Mouse (Mus musculus) stomach, embryonic 15.5 days (tissue): ENCODE data around the gene Chrm4. TPM values are rescaled to one million over a fixed set of nuclear protein-coding genes. Genes with fewer than 3 reads are reported as not detected.

Experiments
- ATAC-seq: fragments of 200-750 bp; cut with Nextera tagmentation; 2 replicates; pipeline ENCODE4 v1.8.0; 2017; ENCODE audit warnings: low read depth, moderate number of reproducible peaks, moderate TSS enrichment; ENCODE audit not compliant: insufficient read depth, low FRiP score
- H3K27ac ChIP-seq: fragments of 300-500 bp; sonication (generic); 2 replicates; pipeline ENCODE4 v1.5.1; 2015; ENCODE audit warnings: mild to moderate bottlenecking, inconsistent platforms
- H3K27me3 ChIP-seq: fragments of 300-500 bp; sonication (generic); replicated peaks from 2 replicates; pipeline ENCODE4 v1.6.1; 2015; ENCODE audit warnings: inconsistent platforms
- H3K36me3 ChIP-seq: fragments of 300-500 bp; sonication (generic); 2 replicates; pipeline ENCODE4 v1.6.1; 2015; ENCODE audit warnings: inconsistent platforms
- H3K4me1 ChIP-seq: fragments of 300-500 bp; sonication (generic); 2 replicates; pipeline ENCODE4 v1.6.1; 2015; ENCODE audit warnings: inconsistent platforms
- H3K4me2 ChIP-seq: fragments of 300-500 bp; sonication (generic); 2 replicates; pipeline ENCODE4 v1.6.1; 2015; ENCODE audit warnings: mild to moderate bottlenecking, inconsistent platforms
- H3K4me3 ChIP-seq: fragments of 300-500 bp; sonication (generic); replicated peaks from 2 replicates; pipeline ENCODE4 v1.5.1; 2015; ENCODE audit warnings: inconsistent platforms
- H3K9ac ChIP-seq: fragments of 300-500 bp; sonication (generic); 2 replicates; pipeline ENCODE4 v1.6.1; 2015; ENCODE audit warnings: inconsistent platforms
- H3K9me3 ChIP-seq: fragments of 300-500 bp; sonication (generic); 2 replicates; pipeline ENCODE4 v1.6.1; 2016; ENCODE audit warnings: inconsistent platforms
- WGBS: fragments of 180-500 bp; shearing (Covaris S2); methylation state at CpG from one replicate; pipeline ENCODE4 v1.1.7; 2015; 5-methylcytosine and 5-hydroxymethylcytosine counted together
- polyA plus RNA-seq: library from polyadenylated mRNA; unstranded; fragments of >200 nt; fragmentation: Nextera tagmentation; extraction: Ambion mirVana; gene quantifications from 2 replicates; pipeline ENCODE4 v1.2.1, GENCODE M21; 2015

Gene Chrm4
- polyA plus RNA-seq, 1 experiment from 2014 or later, result 0.27 TPM

GRCm38 (mm10) chr2:91932737-91933350 is 5.8 kb downstream of the Chrm4 start:
- Histone ChIP-seq H3K27ac (peak overlapping the region; percentile 88; the same call in 1 of the 2 replicates), H3K4me3 (peak overlapping the region; percentile 64; the same call in 1 of the 2 replicates), H3K9ac (no peak overlapping the region), H3K36me3 (peaks cover 22% of the 10 kb centered on the region), H3K27me3 (no peaks in the 10 kb centered on the region), H3K4me1 (peaks cover 37% of the 10 kb centered on the region), H3K4me2 (peak overlapping the region; percentile 66), H3K9me3 (no peaks in the 10 kb centered on the region)
- no peak for ATAC-seq
- 23% methylated on average over 6 of the region's 6 CpGs for WGBS

GRCm38 (mm10) chr2:91933471-91933870 is 6.4 kb downstream of the Chrm4 start:
- Histone ChIP-seq H3K4me2 (no peak overlapping the region), H3K36me3 (peaks cover 27% of the 10 kb centered on the region), H3K4me1 (peaks cover 31% of the 10 kb centered on the region), H3K4me3 (no peak overlapping the region), H3K9me3 (no peaks in the 10 kb centered on the region), H3K27me3 (no peaks in the 10 kb centered on the region), H3K27ac (0 out of 2 replicates have a peak overlapping the region, but pooled peaks have one; percentile 88), H3K9ac (no peak overlapping the region)
- ATAC-seq, result no peak
- 48% methylated on average over 9 of the region's 9 CpGs for WGBS

DNA sequence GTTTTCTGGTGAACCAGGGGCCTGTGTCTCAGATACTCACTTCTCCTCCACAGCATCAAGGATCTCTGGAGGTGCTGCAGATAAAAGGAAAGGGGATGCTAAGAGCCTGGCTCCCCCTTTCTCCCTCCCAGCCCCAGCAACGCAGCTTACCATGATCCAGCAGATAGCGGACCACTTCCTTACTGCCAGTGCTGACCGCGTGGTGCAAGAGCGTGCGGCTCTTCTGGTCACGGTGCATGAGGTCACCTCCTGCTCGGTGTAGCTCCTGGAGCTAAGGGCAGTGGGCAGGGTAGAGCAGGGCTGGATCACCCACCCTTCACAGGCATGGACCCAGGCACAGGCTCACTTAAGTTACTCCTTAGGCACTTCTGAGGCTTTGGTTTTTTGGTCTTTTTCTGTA is 7.0 kb downstream of the Chrm4 start:
- no peak overlapping the region for H3K27ac ChIP-seq
- H3K4me2 ChIP-seq, result no peak overlapping the region
- H3K27me3 ChIP-seq, result no peaks in the 10 kb centered on the region
- WGBS, result 31% methylated on average over 8 of the region's 8 CpGs
- no peak overlapping the region for H3K4me3 ChIP-seq
- H3K4me1 ChIP-seq, result peaks cover 29% of the 10 kb centered on the region
- no peak overlapping the region for H3K9ac ChIP-seq
- peaks cover 33% of the 10 kb centered on the region for H3K36me3 ChIP-seq
- ATAC-seq, result no peak
- no peaks in the 10 kb centered on the region for H3K9me3 ChIP-seq

DNA sequence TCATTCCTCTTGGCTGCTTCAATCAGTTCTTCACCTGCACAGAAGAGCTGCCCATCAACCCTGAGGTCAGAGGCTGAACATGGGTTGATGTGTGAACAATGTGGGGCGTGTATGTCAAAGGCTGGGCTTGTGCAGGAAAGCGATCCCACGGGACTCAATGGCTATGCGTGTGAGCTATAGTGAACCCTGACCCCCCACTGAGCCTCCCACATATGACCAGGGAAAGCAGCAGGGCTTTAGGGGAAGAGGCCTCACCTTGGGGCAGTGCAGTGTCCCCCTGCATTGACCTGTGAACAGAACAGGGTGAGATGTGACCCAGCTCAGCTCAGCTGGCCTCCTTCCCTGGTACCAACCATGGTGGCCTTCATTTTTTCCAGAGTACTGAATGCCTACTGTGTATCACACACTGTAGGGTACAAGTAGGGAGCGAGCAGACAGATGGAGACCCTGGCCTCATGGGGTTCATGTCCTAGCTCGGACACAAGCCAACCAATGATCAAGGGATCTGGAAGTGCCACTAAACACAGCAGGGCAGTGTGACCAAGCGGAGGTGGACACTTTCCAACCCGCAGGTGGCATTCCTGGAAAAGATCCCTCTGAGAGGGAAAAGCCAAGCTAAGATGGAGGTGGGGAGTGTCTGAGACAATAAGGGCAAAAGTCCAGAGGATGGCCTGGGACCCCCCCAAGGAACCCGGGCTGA is 7.9 kb downstream of the Chrm4 start:
- Histone ChIP-seq H3K27ac (no peak overlapping the region), H3K4me2 (no peak overlapping the region), H3K36me3 (peaks cover 39% of the 10 kb centered on the region), H3K4me1 (peaks cover 29% of the 10 kb centered on the region), H3K27me3 (no peaks in the 10 kb centered on the region), H3K9ac (no peak overlapping the region), H3K9me3 (no peaks in the 10 kb centered on the region), H3K4me3 (no peak overlapping the region)
- WGBS, result 80% methylated on average over 9 of the region's 9 CpGs
- ATAC-seq, result no peak

- H3K9ac ChIP-seq, result no peak overlapping the region
- H3K27ac ChIP-seq, result no peak overlapping the region
- 90% methylated on average over 7 of the region's 7 CpGs for WGBS
- H3K9me3 ChIP-seq, result no peaks in the 10 kb centered on the region
- no peak for ATAC-seq
- H3K4me3 ChIP-seq, result no peak overlapping the region
- no peaks in the 10 kb centered on the region for H3K27me3 ChIP-seq
- H3K36me3 ChIP-seq, result peaks cover 46% of the 10 kb centered on the region
- peaks cover 20% of the 10 kb centered on the region for H3K4me1 ChIP-seq
- no peak overlapping the region for H3K4me2 ChIP-seq
Observed at GRCm38 (mm10) chr2:91936154-91936553, 9.1 kb downstream of the Chrm4 start.

GRCm38 (mm10) chr2:91939303-91939935 is 12.4 kb downstream of the Chrm4 start:
- no peak for ATAC-seq
- 87% methylated on average over 15 of the region's 15 CpGs for WGBS
- H3K36me3 ChIP-seq, result peaks cover 49% of the 10 kb centered on the region

DNA sequence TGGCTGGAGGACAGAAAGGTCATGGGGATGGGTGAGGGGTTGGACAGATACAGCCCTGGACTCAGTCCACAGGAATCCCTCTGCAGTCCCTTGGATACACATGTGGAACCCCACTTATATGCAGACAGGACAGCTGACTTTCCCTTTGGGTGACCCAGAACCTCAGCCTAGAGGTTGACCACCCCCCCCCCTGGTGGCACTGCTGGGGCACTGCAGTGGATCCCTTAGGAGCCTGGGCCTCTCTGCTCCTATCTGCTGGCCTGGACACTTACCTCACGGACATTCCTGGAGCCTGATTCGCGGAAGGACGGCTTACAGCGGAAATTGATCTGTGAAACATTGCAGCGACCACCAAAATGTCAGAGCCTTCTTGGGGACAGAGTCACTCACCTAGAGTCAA is 15.3 kb downstream of the Chrm4 start:
- WGBS, result 59% methylated on average over 6 of the region's 6 CpGs
- Histone ChIP-seq H3K4me2 (no peak overlapping the region), H3K4me1 (peaks cover 11% of the 10 kb centered on the region), H3K27ac (no peak overlapping the region), H3K4me3 (no peak overlapping the region), H3K9me3 (no peaks in the 10 kb centered on the region), H3K36me3 (peaks cover 36% of the 10 kb centered on the region), H3K27me3 (no peaks in the 10 kb centered on the region), H3K9ac (no peak overlapping the region)
- no peak for ATAC-seq

More at GRCm38 (mm10) chr2:91939303-91939935, 12.4 kb downstream of the Chrm4 start:
- H3K9ac ChIP-seq, result no peak overlapping the region
- no peaks in the 10 kb centered on the region for H3K9me3 ChIP-seq
- H3K27ac ChIP-seq, result no peak overlapping the region
- no peak overlapping the region for H3K4me2 ChIP-seq
- H3K4me1 ChIP-seq, result 0 out of 2 replicates have a peak, but pooled peaks cover under 1% of the 10 kb centered on the region
- no peak overlapping the region for H3K4me3 ChIP-seq
- H3K27me3 ChIP-seq, result no peaks in the 10 kb centered on the region

DNA sequence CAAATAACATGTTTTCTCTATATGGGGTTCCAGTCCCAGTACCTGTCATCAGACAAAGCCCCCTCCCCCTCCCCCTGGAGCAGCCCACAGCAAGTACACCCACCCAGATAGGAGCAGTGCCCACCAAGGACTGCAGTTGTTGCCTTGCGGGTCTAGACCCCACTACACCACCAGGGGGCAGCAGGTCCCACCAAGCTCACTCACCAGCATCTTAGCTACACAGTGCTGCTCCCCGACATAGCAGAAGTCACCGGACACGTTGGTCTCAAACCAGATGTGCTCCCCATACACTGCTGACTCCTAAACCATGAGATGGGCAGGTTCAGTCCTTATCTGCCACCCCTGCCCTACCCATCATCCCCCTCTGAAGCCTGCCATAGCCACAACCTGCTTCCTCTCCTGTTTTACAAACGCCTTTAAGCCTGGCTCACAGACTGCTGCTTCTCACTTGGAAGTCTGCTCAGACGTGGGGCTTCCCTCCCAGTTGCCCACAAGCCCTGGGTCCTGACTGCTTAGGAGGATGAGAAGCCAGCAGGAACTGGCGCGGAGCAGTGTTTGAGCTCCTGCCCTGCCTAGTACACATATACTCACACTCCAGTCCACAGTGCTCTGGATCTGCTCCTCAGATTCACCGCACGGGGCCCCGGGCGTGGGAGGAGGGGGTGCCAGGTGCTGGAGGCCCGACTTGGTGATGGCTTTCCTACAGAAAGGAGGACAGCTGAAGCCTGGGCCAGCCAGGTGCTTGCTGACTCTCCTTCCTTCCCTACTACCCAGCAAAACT is 17.3 kb downstream of the Chrm4 start:
- Histone ChIP-seq H3K4me2 (no peak overlapping the region), H3K27me3 (no peaks in the 10 kb centered on the region), H3K4me3 (no peak overlapping the region), H3K36me3 (peaks cover 17% of the 10 kb centered on the region), H3K27ac (peak overlapping the region; percentile 31; the same call in 1 of the 2 replicates), H3K9ac (no peak overlapping the region), H3K9me3 (no peaks in the 10 kb centered on the region), H3K4me1 (peaks cover 31% of the 10 kb centered on the region)
- peak; percentile 61 for ATAC-seq
- WGBS, result 44% methylated on average over 13 of the region's 13 CpGs

DNA sequence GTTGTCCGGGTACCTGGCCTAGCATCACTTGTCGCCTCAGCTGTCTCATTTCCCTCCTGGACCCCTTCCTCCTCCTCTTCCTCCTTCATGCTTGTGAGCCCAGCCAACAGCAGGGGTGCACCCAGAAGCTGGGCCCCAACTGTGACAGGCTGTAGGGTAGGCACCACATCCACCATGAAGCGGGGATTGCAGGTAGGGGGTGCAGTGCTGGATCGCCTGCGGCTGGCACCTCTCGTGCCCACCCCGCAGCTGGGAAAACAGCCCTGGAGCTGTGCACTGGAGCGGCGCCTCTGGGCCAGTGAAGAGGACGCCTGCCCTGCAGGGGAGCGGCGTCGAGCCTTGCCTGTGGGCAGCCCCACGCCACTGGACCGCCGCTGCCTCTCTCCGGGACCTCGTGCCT is 18.4 kb downstream of the Chrm4 start, which contains the start of gene Gm9821:
Gene Gm9821 (plus strand): TSS at position 221 of the 400 bp plus-strand sequence.
- H3K36me3 ChIP-seq, result 0 out of 2 replicates have a peak, but pooled peaks cover 9% of the 10 kb centered on the region
- no peak within 1 kb of the TSS for H3K9ac ChIP-seq
- H3K9me3 ChIP-seq, result no peaks in the 10 kb centered on the region
- H3K4me3 ChIP-seq, result no peak within 1 kb of the TSS
- peak within 1 kb of the TSS; percentile 31; the same call in 1 of the 2 replicates for H3K27ac ChIP-seq
- H3K4me1 ChIP-seq, result peaks cover 42% of the 10 kb centered on the region
- no peak within 1 kb of the TSS for H3K4me2 ChIP-seq
- 91% methylated on average over 18 of the region's 18 CpGs for WGBS
- no peak for ATAC-seq
- H3K27me3 ChIP-seq, result no peaks in the 10 kb centered on the region

- H3K4me3 ChIP-seq, result no peak overlapping the region
- no peak for ATAC-seq
- H3K4me2 ChIP-seq, result no peak overlapping the region
- H3K9me3 ChIP-seq, result no peaks in the 10 kb centered on the region
- peaks cover 49% of the 10 kb centered on the region for H3K4me1 ChIP-seq
- H3K27me3 ChIP-seq, result no peaks in the 10 kb centered on the region
- H3K27ac ChIP-seq, result no peak overlapping the region
- H3K9ac ChIP-seq, result no peak overlapping the region
- WGBS, result 46% methylated on average over 6 of the region's 6 CpGs
- H3K36me3 ChIP-seq, result 0 out of 2 replicates have a peak, but pooled peaks cover 5% of the 10 kb centered on the region
Observed at GRCm38 (mm10) chr2:91946836-91947235, 19.8 kb downstream of the Chrm4 start.

DNA sequence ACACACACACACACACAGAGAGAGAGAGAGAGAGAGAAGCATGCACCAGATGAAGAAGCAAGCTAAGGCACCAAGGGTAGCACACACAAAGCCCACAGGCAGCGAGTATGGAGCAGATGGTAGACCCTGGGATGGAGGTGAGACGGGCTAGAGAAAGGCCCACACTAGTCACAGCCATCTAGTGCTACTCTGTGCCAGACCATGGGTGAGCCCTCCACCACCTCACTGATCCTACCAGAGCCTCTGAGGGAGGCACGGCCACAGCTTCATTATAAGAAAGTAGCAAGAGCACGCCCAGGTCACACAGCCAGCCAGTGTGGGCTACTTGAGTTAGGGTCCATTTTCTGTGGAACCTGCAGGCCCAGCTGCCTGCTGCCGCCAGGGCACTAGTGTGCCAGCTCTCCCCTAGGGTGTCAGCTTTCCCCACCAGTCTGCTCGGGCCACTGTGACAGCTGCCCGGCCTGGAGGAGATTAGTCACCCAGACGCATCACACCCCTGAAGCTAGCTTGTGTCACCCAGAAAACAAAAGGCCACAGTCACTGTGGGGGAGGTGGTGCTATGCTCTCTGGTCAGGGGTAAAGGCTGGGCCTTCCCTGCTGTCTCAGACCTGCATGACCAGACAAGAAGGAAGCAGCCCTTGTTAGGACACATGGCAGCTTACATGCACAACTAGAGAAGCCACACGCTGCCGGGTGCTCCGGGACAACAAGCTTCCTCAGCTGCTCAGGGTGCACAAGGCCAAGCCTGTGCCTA is 20.5 kb downstream of the Chrm4 start:
- Histone ChIP-seq H3K36me3 (no peaks in the 10 kb centered on the region), H3K9me3 (no peaks in the 10 kb centered on the region), H3K27me3 (no peaks in the 10 kb centered on the region), H3K27ac (peak overlapping the region; percentile 51), H3K9ac (no peak overlapping the region), H3K4me2 (peak overlapping the region; percentile 10; the same call in 1 of the 2 replicates), H3K4me1 (peaks cover 49% of the 10 kb centered on the region), H3K4me3 (no peak overlapping the region)
- WGBS, result 57% methylated on average over 11 of the region's 11 CpGs
- ATAC-seq, result 0 out of 2 replicates have a peak, but pooled peaks have one; percentile 15
